Mouse (Mus musculus): ENCODE measurements around the gene Ctsw. TPM values are rescaled to one million over a fixed set of nuclear protein-coding genes. Genes with fewer than 3 reads are reported as not detected.

Ctsw gene
- total RNA-seq, 4 experiments from 2014 or later = not detected

Other genes starting within 250 kb of the Ctsw start
- gene Pacs1, start 195.4 kb downstream of the Ctsw start, total RNA-seq (2022) = 1 to 10 TPM; 4.5 to 6.6 (median 5.4) TPM
- gene Sf3b2, start 173.1 kb downstream of the Ctsw start, total RNA-seq (2022) = 10 to 100 TPM; 59.7 to 74.1 (median 62.9) TPM
- under 1 TPM in 1 of 4 experiments, not detected in 3; 0.17 TPM for gene Gal3st3, start 170.2 kb downstream of the Ctsw start, total RNA-seq (2022)
- not detected for gene Catsper1, start 132.8 kb downstream of the Ctsw start, total RNA-seq (2022)
- 10 to 100 TPM; 44.0 to 55.9 (median 44.9) TPM for gene Cst6, start 118.9 kb downstream of the Ctsw start, total RNA-seq (2022)
- 10 to 100 TPM; 16.3 to 18.8 (median 17.9) TPM for gene Eif1ad, start 101.8 kb downstream of the Ctsw start, total RNA-seq (2022)
- gene Banf1, start 101.3 kb downstream of the Ctsw start, total RNA-seq (2022) = 100 to 1,000 TPM; 122 to 146 (median 135) TPM
- gene Sart1, start 79.8 kb downstream of the Ctsw start, total RNA-seq (2022) = 10 to 100 TPM; 40.2 to 52.1 (median 45.3) TPM
- gene Tsga10ip, start 66.0 kb downstream of the Ctsw start, total RNA-seq (2022) = 1 to 10 TPM in 3 of 4 experiments, under 1 TPM in 1; 0.96 to 2.4 (median 2.0) TPM
- gene Drap1, start 43.5 kb downstream of the Ctsw start, total RNA-seq (2022) = 100 to 1,000 TPM; 727 to 752 (median 743) TPM
- 10 to 100 TPM; 33.7 to 38.3 (median 35.8) TPM for gene AI837181, start 43.4 kb downstream of the Ctsw start, total RNA-seq (2022)
- gene Fosl1, start 21.0 kb downstream of the Ctsw start, total RNA-seq (2022) = not detected
- 1 to 10 TPM; 5.5 to 8.1 (median 6.3) TPM for gene Ccdc85b, start 10.6 kb downstream of the Ctsw start, total RNA-seq (2022)
- 10 to 100 TPM; 29.2 to 35.1 (median 32.8) TPM for gene Fibp, start 7.9 kb downstream of the Ctsw start, total RNA-seq (2022)
- gene Efemp2, start 5.4 kb upstream of the Ctsw start, total RNA-seq (2022) = 1 to 10 TPM; 3.2 to 6.1 (median 3.8) TPM
- 10 to 100 TPM; 18.5 to 22.8 (median 21.2) TPM for gene Mus81, start 19.9 kb upstream of the Ctsw start, total RNA-seq (2022)
- 10 to 100 TPM; 44.8 to 57.2 (median 51.2) TPM for gene Cfl1, start 21.9 kb upstream of the Ctsw start, total RNA-seq (2022)
- gene 1700020D05Rik, start 35.3 kb upstream of the Ctsw start, total RNA-seq (2022) = under 1 TPM in 3 of 4 experiments, not detected in 1; 0.31 to 0.67 (median 0.47) TPM
- gene Snx32, start 42.0 kb upstream of the Ctsw start, total RNA-seq (2022) = 1 to 10 TPM; 5.3 to 6.4 (median 5.9) TPM
- gene Ovol1, start 92.1 kb upstream of the Ctsw start, total RNA-seq (2022) = not detected
- gene Ap5b1, start 99.5 kb upstream of the Ctsw start, total RNA-seq (2022) = 1 to 10 TPM; 2.0 to 2.6 (median 2.5) TPM
- gene Rnaseh2c, start 133.4 kb upstream of the Ctsw start, total RNA-seq (2022) = 10 to 100 TPM; 40.5 to 63.8 (median 50.9) TPM
- gene Kat5, start 141.7 kb upstream of the Ctsw start, total RNA-seq (2022) = 10 to 100 TPM; 17.2 to 23.9 (median 21.6) TPM
- 10 to 100 TPM; 13.8 to 20.5 (median 15.0) TPM for gene Rela, start 169.0 kb upstream of the Ctsw start, total RNA-seq (2022)
- gene Sipa1, start 195.2 kb upstream of the Ctsw start, total RNA-seq (2022) = 1 to 10 TPM; 2.1 to 6.9 (median 6.3) TPM
- gene Map3k11, start 220.2 kb upstream of the Ctsw start, total RNA-seq (2022) = 1 to 10 TPM; 7.1 to 8.7 (median 8.1) TPM
- gene Pcnx3, start 220.4 kb upstream of the Ctsw start, total RNA-seq (2022) = 10 to 100 TPM; 11.8 to 15.2 (median 13.7) TPM
- not detected for gene Kcnk7, start 235.9 kb upstream of the Ctsw start, total RNA-seq (2022)

All from gastrocnemius, adult 8-10 months (tissue).